Mouse (Mus musculus) CH12.LX (cell line): ENCODE measurements around the gene Zcwpw1.

Source experiments
- CTCF ChIP-seq, 2 experiments: IDR thresholded peaks in 1 of 2; conservative IDR thresholded peaks in 1 of 2; 2 replicates each; pipeline ENCODE4 v1.5.1; 2011 to 2012; ENCODE audit warnings: low read depth in 2 of 2, low read length in 2 of 2, improper control_type of control experiment in 1 of 2, inconsistent platforms in 1 of 2, mild to moderate bottlenecking in 1 of 2, moderate library complexity in 1 of 2
- E2F4 ChIP-seq: IDR thresholded peaks from 2 replicates; pipeline ENCODE4 v1.6.1; 2011; ENCODE audit warnings: low read depth, low read length, improper control_type of control experiment; ENCODE audit not compliant: insufficient replicate concordance
- EP300 ChIP-seq: IDR thresholded peaks from 2 replicates; pipeline ENCODE4 v1.6.1; 2011; ENCODE audit warnings: low read length, improper control_type of control experiment
- ETS1 ChIP-seq: conservative IDR thresholded peaks from 2 replicates; pipeline ENCODE4 v1.6.1; 2012; ENCODE audit warnings: low read depth, mild to moderate bottlenecking, inconsistent platforms, low read length, improper control_type of control experiment, moderate library complexity
- POLR2A ChIP-seq: IDR thresholded peaks from 2 replicates; pipeline ENCODE4 v1.6.1; 2011; ENCODE audit warnings: low read depth, mild to moderate bottlenecking, improper control_type of control experiment, low read length
- RAD21 ChIP-seq: IDR thresholded peaks from 2 replicates; pipeline ENCODE4 v1.6.1; 2011; ENCODE audit warnings: low read depth, mild to moderate bottlenecking, low read length, improper control_type of control experiment, moderate library complexity
- ZNF384 ChIP-seq: IDR thresholded peaks from 2 replicates; pipeline ENCODE4 v1.6.1; 2012; ENCODE audit warnings: low read depth, low read length, improper control_type of control experiment, inconsistent platforms

DNA sequence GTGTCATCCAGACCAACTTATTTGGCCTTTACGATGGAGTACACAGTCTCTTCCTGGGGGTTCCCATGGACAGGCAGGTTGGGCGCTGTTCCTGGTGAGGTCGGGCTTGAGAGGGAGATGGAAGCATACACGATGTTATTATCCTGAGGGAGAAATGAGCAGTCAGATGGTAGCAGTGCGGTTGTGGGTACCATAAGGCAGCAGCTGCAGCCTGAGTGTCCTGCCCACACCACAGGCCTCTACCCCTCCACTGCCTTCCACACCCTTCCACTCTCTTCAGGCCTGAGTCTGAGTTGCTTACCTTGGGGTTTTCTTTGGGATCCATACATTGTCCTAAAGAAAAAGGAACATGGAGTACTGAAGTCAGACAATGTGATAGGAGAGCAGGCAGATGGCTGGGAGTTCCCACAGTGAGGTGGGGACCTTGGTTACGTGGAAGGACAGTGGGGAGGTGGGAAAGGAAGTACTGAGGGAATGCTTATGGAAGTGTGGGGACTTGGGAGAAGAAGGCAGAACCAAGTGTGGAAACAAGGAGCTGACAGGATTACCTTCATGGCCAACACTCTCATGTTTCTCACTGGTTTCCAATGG, 36.0 kb downstream of the Zcwpw1 start:
- TF ChIP-seq ZNF384 (no peak), ETS1 (no peak), EP300 (no peak), POLR2A (no peak), RAD21 (no peak), CTCF (conservative IDR thresholded peaks at IDR 0.05 in 1 of 2, IDR thresholded peaks at IDR 0.05 in 1 of 2; ENCODE audit: low read depth in 2 of 2, low read length in 2 of 2) (no peak), E2F4 (no peak)
